Mouse (Mus musculus) G1E (cell line): ENCODE data around the gene Lzts3.
"Not testable (repeated sequence)": the region's sequence is repeated elsewhere in the genome, so short reads cannot be mapped to it uniquely, and the experiment has no call there.

Experiments used
- CTCF ChIP-seq: IDR thresholded peaks from 2 replicates; pipeline ENCODE4 v1.5.1; 2012; ENCODE audit warnings: low read depth, low read length, inconsistent platforms, mixed read lengths
- TAL1 ChIP-seq: conservative IDR thresholded peaks from 2 replicates; pipeline ENCODE4 v1.6.1; 2012; ENCODE audit warnings: low read depth, low read length, inconsistent platforms, mixed read lengths

DNA sequence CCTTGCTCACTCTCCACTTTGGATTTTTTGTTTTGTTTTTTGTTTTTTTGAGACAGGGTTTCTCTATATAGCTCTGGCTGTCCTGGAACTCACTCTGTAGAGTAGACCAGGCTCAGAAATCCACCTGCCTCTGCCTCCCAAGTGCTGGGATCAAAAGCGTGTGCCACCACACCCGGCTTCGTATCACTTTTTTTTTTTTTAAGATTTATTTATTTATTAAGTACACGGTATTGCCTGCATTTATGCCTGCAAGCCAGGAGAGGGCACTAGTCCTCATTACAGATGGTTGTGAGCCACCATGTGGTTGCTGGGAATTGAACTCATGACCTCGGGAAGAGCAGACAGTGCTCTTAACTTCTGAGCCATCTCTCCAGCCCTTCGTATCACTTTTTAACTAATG, 6.4 kb upstream of the Lzts3 start:
- not testable (repeated sequence) for TF ChIP-seq CTCF, TAL1
